Mouse (Mus musculus): ENCODE measurements around the gene Olfr1564.
"Not testable (repeated sequence)": the region's sequence is repeated elsewhere in the genome, so short reads cannot be mapped to it uniquely, and the experiment has no call there.

GRCm38 (mm10) chr17:33236646-33237045 lies 15.2 kb upstream of the Olfr1564 start:
- TF ChIP-seq GATA1, TAL1 (IDR thresholded peaks at IDR 0.05; ENCODE audit: low read length): not testable (repeated sequence)
